Mouse (Mus musculus): Measurements from ENCODE around the gene Lpcat4. TPM values are rescaled to one million over a fixed set of nuclear protein-coding genes. Genes with fewer than 3 reads are reported as not detected.

The Lpcat4 gene
- polyA plus RNA-seq, 1 experiment from 2014 or later = 8.9 TPM

GRCm38 (mm10) chr2:112249780-112250453 is 10.6 kb downstream of the Lpcat4 start:
- Histone ChIP-seq H3K4me1 (ENCODE audit: control insufficient read depth, insufficient read depth, low read length) (no peaks in the 10 kb centered on the region), H3K4me2 (no peak overlapping the region), H3K4me3 (ENCODE audit: low read depth, low read length) (no peak overlapping the region), H3K9me3 (ENCODE audit: control insufficient read depth, low read length) (no peaks in the 10 kb centered on the region), H3K27me3 (ENCODE audit: control insufficient read depth, insufficient read depth, low read length) (no peaks in the 10 kb centered on the region), H3K36me3 (ENCODE audit: control insufficient read depth, insufficient read depth, low read length) (no peaks in the 10 kb centered on the region), H3K27ac (ENCODE audit: low read depth, low read length) (no peak overlapping the region), H3K9ac (ENCODE audit: low read length) (no peak overlapping the region)
- DNase-seq (ENCODE audit: low spot score, missing footprints) (no peak), ATAC-seq (ENCODE audit: low FRiP score) (no peak)
- WGBS = 90% methylated on average over 10 of the region's 10 CpGs

- ATAC-seq (ENCODE audit: low FRiP score) (no peak), DNase-seq (ENCODE audit: low spot score, missing footprints) (no peak)
- Histone ChIP-seq H3K4me3 (ENCODE audit: low read depth, low read length) (no peak overlapping the region), H3K36me3 (ENCODE audit: control insufficient read depth, insufficient read depth, low read length) (no peaks in the 10 kb centered on the region), H3K9ac (ENCODE audit: low read length) (no peak overlapping the region), H3K27me3 (ENCODE audit: control insufficient read depth, insufficient read depth, low read length) (no peaks in the 10 kb centered on the region), H3K4me2 (no peak overlapping the region), H3K27ac (ENCODE audit: low read depth, low read length) (no peak overlapping the region), H3K4me1 (ENCODE audit: control insufficient read depth, insufficient read depth, low read length) (no peaks in the 10 kb centered on the region), H3K9me3 (ENCODE audit: control insufficient read depth, low read length) (no peaks in the 10 kb centered on the region)
- WGBS = 78% methylated on average over 7 of the region's 7 CpGs
These were observed 15.6 kb downstream of the Lpcat4 start for GRCm38 (mm10) chr2:112254675-112255515.

DNA sequence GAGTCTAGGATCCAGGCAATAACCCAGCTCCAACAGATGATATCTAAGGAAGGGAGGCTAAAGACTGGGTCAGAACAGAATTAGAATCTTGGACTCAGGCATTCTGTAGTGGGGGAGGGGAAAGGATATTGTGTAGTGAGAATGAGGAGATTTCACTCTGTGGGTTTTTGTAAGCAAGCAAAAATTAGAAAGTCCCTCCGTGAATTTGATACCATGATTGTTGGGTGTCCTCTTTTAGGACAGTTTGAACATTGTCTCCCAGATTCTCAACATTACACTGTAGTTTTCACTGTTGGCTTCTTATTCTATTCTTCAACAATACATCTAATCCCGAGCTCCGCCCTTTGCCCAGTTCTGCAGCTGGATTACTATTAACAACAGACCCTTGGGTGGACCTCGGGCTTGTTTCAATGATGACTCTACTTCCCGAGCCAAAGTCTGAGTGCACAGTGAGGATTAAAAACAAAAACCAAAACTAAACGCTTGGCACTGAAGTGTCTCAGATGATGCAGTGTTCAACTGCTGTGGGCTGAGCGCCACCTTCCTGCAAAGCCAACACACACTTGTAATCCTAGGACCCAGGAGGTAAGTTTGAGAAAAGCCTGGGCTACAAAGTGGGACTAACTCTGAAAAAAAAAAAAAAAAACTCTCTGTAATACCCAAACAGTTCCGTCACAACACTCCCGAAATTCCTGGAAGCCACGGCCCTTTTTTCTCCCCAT is 20.1 kb downstream of the Lpcat4 start, which contains the start of gene Nutm1:
Nutm1 (minus strand) TSS at position 51 of the 722 bp plus-strand sequence.
- H3K27me3 ChIP-seq (ENCODE audit: control insufficient read depth, insufficient read depth, low read length) = no peaks in the 10 kb centered on the region

DNA sequence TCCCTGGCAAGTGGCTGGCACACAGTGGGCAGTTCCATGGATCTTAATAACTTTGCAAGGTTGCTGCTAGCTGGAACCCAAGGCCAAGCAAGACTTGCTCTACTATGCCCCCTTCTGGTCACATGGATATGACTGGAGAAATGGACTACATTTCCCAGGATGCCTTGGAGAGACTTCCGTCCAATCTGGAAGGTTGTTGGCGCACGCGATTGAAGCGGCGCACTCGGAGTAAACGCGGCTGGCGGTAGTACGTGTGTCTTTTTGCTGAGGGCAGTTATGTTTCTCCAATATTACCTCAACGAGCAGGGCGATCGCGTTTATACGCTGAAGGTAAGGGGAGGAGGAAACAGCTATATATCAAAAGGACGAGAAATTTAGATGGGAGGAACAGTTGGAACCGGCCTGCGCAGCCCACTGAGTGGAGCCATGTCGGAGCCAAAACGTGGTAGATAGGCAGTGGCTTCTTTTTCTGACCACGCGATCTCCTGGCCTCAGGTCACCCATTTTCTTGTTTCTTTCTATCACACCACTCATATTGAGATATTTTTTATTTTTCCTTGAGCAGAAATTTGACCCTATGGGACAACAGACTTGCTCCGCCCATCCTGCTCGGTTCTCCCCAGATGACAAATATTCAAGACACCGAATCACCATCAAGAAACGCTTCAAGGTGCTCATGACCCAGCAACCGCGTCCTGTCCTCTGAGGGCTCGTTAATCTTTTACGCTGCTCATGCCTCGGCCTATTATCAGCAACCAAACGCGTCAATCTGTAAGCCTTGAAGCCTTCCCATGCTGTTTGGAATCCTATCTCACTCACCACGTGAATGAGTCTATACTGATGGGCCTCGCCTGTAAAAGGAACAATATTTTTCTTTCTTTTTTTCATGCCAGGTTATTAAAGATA is 22.7 kb downstream of the Lpcat4 start, which contains the start of gene Nop10:
Nop10 (plus strand) TSS at position 179 of the 906 bp plus-strand sequence.
- Histone ChIP-seq H3K27ac (ENCODE audit: low read depth, low read length) (no peak within 1 kb of the TSS), H3K9me3 (ENCODE audit: control insufficient read depth, low read length) (no peaks in the 10 kb centered on the region), H3K9ac (ENCODE audit: low read length) (peak within 1 kb of the TSS; percentile 71), H3K4me1 (ENCODE audit: control insufficient read depth, insufficient read depth, low read length) (peaks cover 14% of the 10 kb centered on the region), H3K4me2 (peak within 1 kb of the TSS; percentile 57), H3K4me3 (ENCODE audit: low read depth, low read length) (peak within 1 kb of the TSS; percentile 59), H3K36me3 (ENCODE audit: control insufficient read depth, insufficient read depth, low read length) (no peaks in the 10 kb centered on the region), H3K27me3 (ENCODE audit: control insufficient read depth, insufficient read depth, low read length) (no peaks in the 10 kb centered on the region)
- peak; percentile 49 for ATAC-seq (ENCODE audit: low FRiP score)
- DNase-seq (ENCODE audit: low spot score, missing footprints) = peak; percentile 98
- under 1% methylated on average over 36 of the region's 36 CpGs for WGBS

More for the DNA sequence above, 20.1 kb downstream of the Lpcat4 start, which contains the start of gene Nutm1:
- WGBS = 70% methylated on average over 10 of the region's 10 CpGs
- H3K9me3 ChIP-seq (ENCODE audit: control insufficient read depth, low read length) = no peaks in the 10 kb centered on the region
- ATAC-seq (ENCODE audit: low FRiP score) (no peak), DNase-seq (ENCODE audit: low spot score, missing footprints) (no peak)
- H3K4me2 ChIP-seq = no peak within 1 kb of the TSS
- H3K27ac ChIP-seq (ENCODE audit: low read depth, low read length) = no peak within 1 kb of the TSS
- no peak within 1 kb of the TSS for H3K4me3 ChIP-seq (ENCODE audit: low read depth, low read length)
- no peak within 1 kb of the TSS for H3K9ac ChIP-seq (ENCODE audit: low read length)
- H3K4me1 ChIP-seq (ENCODE audit: control insufficient read depth, insufficient read depth, low read length) = peaks cover 6% of the 10 kb centered on the region
- no peaks in the 10 kb centered on the region for H3K36me3 ChIP-seq (ENCODE audit: control insufficient read depth, insufficient read depth, low read length)

GRCm38 (mm10) chr2:112262779-112263295 is 23.6 kb downstream of the Lpcat4 start:
- Histone ChIP-seq H3K9ac (ENCODE audit: low read length) (peak overlapping the region; percentile 71; the same call in 1 of the 2 replicates), H3K36me3 (ENCODE audit: control insufficient read depth, insufficient read depth, low read length) (no peaks in the 10 kb centered on the region), H3K4me1 (ENCODE audit: control insufficient read depth, insufficient read depth, low read length) (peaks cover 16% of the 10 kb centered on the region), H3K4me2 (peak overlapping the region; percentile 57), H3K4me3 (ENCODE audit: low read depth, low read length) (peak overlapping the region; percentile 59), H3K9me3 (ENCODE audit: control insufficient read depth, low read length) (no peaks in the 10 kb centered on the region), H3K27me3 (ENCODE audit: control insufficient read depth, insufficient read depth, low read length) (no peaks in the 10 kb centered on the region), H3K27ac (ENCODE audit: low read depth, low read length) (no peak overlapping the region)
- ATAC-seq (ENCODE audit: low FRiP score) (no peak), DNase-seq (ENCODE audit: low spot score, missing footprints) (no peak)
- 39% methylated on average over 4 of the region's 4 CpGs for WGBS

DNA sequence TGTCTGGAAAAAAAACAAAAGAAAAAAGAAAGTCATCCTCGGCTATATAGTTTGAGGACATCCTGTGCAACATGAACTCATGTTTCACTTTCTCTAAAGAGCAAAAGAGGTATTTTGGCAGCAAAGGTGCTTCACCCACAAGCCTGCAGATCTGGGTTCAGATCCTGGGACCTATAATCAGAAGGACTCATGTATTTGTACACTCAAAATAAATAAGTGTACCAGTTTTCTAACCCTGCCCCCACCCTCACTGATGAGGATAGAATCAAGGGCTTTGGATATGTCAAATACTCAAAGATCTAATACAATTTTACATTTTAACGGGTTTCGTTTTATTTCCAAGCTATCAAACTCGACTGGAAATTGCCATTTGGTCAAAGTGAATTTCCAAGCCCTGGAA is 25.1 kb downstream of the Lpcat4 start:
- Histone ChIP-seq H3K36me3 (ENCODE audit: control insufficient read depth, insufficient read depth, low read length) (no peaks in the 10 kb centered on the region), H3K4me1 (ENCODE audit: control insufficient read depth, insufficient read depth, low read length) (peaks cover 16% of the 10 kb centered on the region), H3K9ac (ENCODE audit: low read length) (no peak overlapping the region), H3K4me2 (no peak overlapping the region), H3K27me3 (ENCODE audit: control insufficient read depth, insufficient read depth, low read length) (no peaks in the 10 kb centered on the region), H3K9me3 (ENCODE audit: control insufficient read depth, low read length) (no peaks in the 10 kb centered on the region), H3K27ac (ENCODE audit: low read depth, low read length) (no peak overlapping the region), H3K4me3 (ENCODE audit: low read depth, low read length) (no peak overlapping the region)
- 86% methylated on average over 4 of the region's 4 CpGs for WGBS
- no peak for ATAC-seq (ENCODE audit: low FRiP score)
- DNase-seq (ENCODE audit: low spot score, missing footprints) = no peak

- Histone ChIP-seq H3K36me3 (ENCODE audit: control insufficient read depth, insufficient read depth, low read length) (no peaks in the 10 kb centered on the region), H3K27ac (ENCODE audit: low read depth, low read length) (peak within 1 kb of the TSS; percentile 89), H3K4me2 (peak within 1 kb of the TSS; percentile 67), H3K9me3 (ENCODE audit: control insufficient read depth, low read length) (no peaks in the 10 kb centered on the region), H3K4me3 (ENCODE audit: low read depth, low read length) (peak within 1 kb of the TSS; percentile 77), H3K9ac (ENCODE audit: low read length) (peak within 1 kb of the TSS; percentile 77), H3K4me1 (ENCODE audit: control insufficient read depth, insufficient read depth, low read length) (peaks cover 16% of the 10 kb centered on the region), H3K27me3 (ENCODE audit: control insufficient read depth, insufficient read depth, low read length) (no peaks in the 10 kb centered on the region)
- peak; percentile 98 for DNase-seq (ENCODE audit: low spot score, missing footprints)
- under 1% methylated on average over 76 of the region's 85 CpGs for WGBS
- peak; percentile 96 for ATAC-seq (ENCODE audit: low FRiP score)
These were observed 26.4 kb downstream of the Lpcat4 start, which contains the start of gene Slc12a6 for GRCm38 (mm10) chr2:112265448-112266241. Gene Slc12a6 (plus strand): TSS chr2:112265825.
